Mouse (Mus musculus): ENCODE measurements at regions not wholly inside any gene's neighbourhood (a gene's known extent, or its start where the extent isn't known, plus 50 kb on each side); places are given as distances from the start of the nearest gene placed in this dataset.
"Not testable (repeated sequence)": the region's sequence is repeated elsewhere in the genome, so short reads cannot be mapped to it uniquely, and the experiment has no call there.

DNA sequence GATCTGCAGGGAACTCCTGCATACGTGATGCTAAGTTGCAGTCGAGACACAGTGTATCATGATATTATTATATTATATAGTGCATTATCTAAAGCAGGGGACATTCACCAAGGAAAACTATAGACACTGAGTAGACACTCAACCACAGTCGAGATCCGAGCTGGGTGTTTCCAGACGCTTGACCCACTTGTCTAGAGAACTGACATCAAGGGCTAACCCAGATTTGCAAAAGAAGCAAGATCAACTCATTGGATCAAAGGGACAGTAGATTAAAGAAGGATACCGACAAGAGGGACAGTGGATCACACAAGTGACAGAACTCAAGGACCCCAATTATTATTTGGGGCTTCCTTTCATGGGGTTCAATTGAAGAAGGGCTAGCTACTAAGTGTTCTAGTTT, 145.8 kb upstream of the Hes1 start:
- Histone ChIP-seq H3K79me2 (ENCODE audit: control insufficient read depth, insufficient read depth, low read length) (no peaks in the 10 kb centered on the region), H3K27me3 (ENCODE audit: control insufficient read depth, insufficient read depth, low read length) (no peaks in the 10 kb centered on the region), H3K27ac (replicated peaks; ENCODE audit: insufficient read depth, low read depth, low read length) (no peak overlapping the region), H3K36me3 (ENCODE audit: control insufficient read depth, insufficient read depth, low read length) (no peaks in the 10 kb centered on the region), H3K4me1 (ENCODE audit: control insufficient read depth, insufficient read depth, low read length) (no peaks in the 10 kb centered on the region), H3K4me3 (ENCODE audit: insufficient read depth, low read depth, low read length) (no peak overlapping the region), H3K9ac (ENCODE audit: low read depth, low read length) (no peak overlapping the region)
- WGBS, result 94% methylated on average over 6 of the region's 6 CpGs
- DNase-seq (ENCODE audit: extremely low read depth, low read depth, low spot score), result no peak
- TF ChIP-seq CTCF (IDR thresholded peaks at IDR 0.05; ENCODE audit: low read depth, low read length), result no peak
- TF ChIP-seq POLR2A (IDR thresholded peaks at IDR 0.05; ENCODE audit: extremely low read depth, insufficient read depth, low read length), result no peak

DNA sequence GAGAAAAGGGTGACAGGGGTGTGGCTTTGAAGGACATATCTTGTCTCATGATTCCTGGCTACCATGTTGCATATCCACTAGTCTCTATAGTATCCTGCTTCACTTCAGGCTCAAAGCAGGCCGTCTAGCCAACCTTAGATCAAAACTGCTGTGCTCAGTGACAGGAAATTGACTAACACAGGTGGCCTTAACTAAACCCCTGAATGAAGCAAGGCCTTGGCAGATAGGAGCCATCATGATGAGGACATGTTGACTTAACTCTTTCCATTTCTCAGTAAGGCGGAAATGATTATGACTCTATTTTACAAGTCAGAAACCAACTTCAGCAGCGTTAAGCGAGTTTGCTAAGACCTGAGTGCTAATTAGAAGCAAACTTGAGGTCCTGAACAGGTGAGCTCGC, 143.2 kb upstream of the Hes1 start:
- TF ChIP-seq CTCF (IDR thresholded peaks at IDR 0.05; ENCODE audit: low read depth, low read length), result no peak
- no peak for TF ChIP-seq POLR2A (IDR thresholded peaks at IDR 0.05; ENCODE audit: extremely low read depth, insufficient read depth, low read length)
- no peaks in the 10 kb centered on the region for H3K79me2 ChIP-seq (ENCODE audit: control insufficient read depth, insufficient read depth, low read length)
- H3K4me3 ChIP-seq (ENCODE audit: insufficient read depth, low read depth, low read length), result no peak overlapping the region
- H3K36me3 ChIP-seq (ENCODE audit: control insufficient read depth, insufficient read depth, low read length), result no peaks in the 10 kb centered on the region
- peak; percentile 57 for DNase-seq (ENCODE audit: extremely low read depth, low read depth, low spot score)
- no peaks in the 10 kb centered on the region for H3K4me1 ChIP-seq (ENCODE audit: control insufficient read depth, insufficient read depth, low read length)
- H3K27me3 ChIP-seq (ENCODE audit: control insufficient read depth, insufficient read depth, low read length), result no peaks in the 10 kb centered on the region
- no peak overlapping the region for H3K27ac ChIP-seq (replicated peaks; ENCODE audit: insufficient read depth, low read depth, low read length)
- H3K9ac ChIP-seq (ENCODE audit: low read depth, low read length), result no peak overlapping the region
- 62% methylated on average over 5 of the region's 5 CpGs for WGBS

DNA sequence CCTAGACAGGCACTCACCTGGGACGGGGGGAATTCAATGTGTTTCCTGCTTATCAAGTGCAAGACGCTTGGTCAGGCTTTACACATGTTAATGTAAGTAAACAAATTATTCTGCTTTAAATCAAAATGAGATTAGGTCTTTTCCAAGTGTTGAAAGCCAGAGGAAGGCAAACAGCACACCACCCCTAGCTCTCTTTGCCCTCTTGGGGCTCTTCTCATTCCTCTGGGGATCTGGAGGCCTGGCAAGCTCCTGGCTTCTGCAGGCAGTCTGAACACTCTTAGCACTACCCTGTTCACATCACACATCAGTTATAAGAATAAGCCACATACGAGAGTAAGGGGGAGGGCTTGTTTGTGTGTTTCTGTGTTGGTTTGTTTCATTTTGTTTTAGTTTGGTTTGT, 142.8 kb upstream of the Hes1 start:
- WGBS, result 83% methylated on average over 3 of the region's 3 CpGs
- H3K27me3 ChIP-seq (ENCODE audit: control insufficient read depth, insufficient read depth, low read length), result no peaks in the 10 kb centered on the region
- no peak for TF ChIP-seq CTCF (IDR thresholded peaks at IDR 0.05; ENCODE audit: low read depth, low read length)
- no peak for TF ChIP-seq POLR2A (IDR thresholded peaks at IDR 0.05; ENCODE audit: extremely low read depth, insufficient read depth, low read length)
- no peaks in the 10 kb centered on the region for H3K4me1 ChIP-seq (ENCODE audit: control insufficient read depth, insufficient read depth, low read length)
- H3K27ac ChIP-seq (replicated peaks; ENCODE audit: insufficient read depth, low read depth, low read length), result no peak overlapping the region
- no peak overlapping the region for H3K9ac ChIP-seq (ENCODE audit: low read depth, low read length)
- no peak for DNase-seq (ENCODE audit: extremely low read depth, low read depth, low spot score)
- no peak overlapping the region for H3K4me3 ChIP-seq (ENCODE audit: insufficient read depth, low read depth, low read length)
- H3K36me3 ChIP-seq (ENCODE audit: control insufficient read depth, insufficient read depth, low read length), result no peaks in the 10 kb centered on the region
- no peaks in the 10 kb centered on the region for H3K79me2 ChIP-seq (ENCODE audit: control insufficient read depth, insufficient read depth, low read length)

DNA sequence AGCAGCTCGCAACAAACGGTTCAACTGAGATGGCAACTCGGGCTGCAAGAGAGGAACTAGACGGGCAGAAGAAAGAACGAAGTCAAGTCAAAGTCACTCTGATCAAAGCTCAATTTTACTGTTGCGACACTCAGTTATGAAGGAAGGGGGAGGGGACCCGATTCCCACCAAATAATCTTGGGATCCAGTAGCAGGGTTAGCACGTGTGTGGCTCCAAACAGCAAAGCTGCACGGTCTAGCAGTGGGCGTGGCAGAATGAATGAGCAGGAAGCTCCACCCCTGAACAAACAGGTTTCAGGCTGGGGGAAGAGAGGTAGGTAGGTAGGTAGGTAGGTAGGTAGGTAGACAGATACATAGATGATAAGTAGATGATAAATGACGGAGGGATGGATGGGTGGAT, 136.9 kb upstream of the Hes1 start:
- H3K4me1 ChIP-seq (ENCODE audit: control insufficient read depth, insufficient read depth, low read length); H3K27me3 ChIP-seq (ENCODE audit: control insufficient read depth, insufficient read depth, low read length); H3K9ac ChIP-seq (ENCODE audit: low read depth, low read length); H3K27ac ChIP-seq (replicated peaks; ENCODE audit: insufficient read depth, low read depth, low read length); H3K36me3 ChIP-seq (ENCODE audit: control insufficient read depth, insufficient read depth, low read length); H3K4me3 ChIP-seq (ENCODE audit: insufficient read depth, low read depth, low read length); DNase-seq (ENCODE audit: extremely low read depth, low read depth, low spot score); H3K79me2 ChIP-seq (ENCODE audit: control insufficient read depth, insufficient read depth, low read length): not testable (repeated sequence)
- WGBS, result 85% methylated on average over 11 of the region's 11 CpGs

GRCm38 (mm10) chr16:29928291-29928690, 135.9 kb upstream of the Hes1 start:
- Histone ChIP-seq H3K36me3 (ENCODE audit: control insufficient read depth, insufficient read depth, low read length) (no peaks in the 10 kb centered on the region), H3K27ac (replicated peaks; ENCODE audit: insufficient read depth, low read depth, low read length) (no peak overlapping the region), H3K79me2 (ENCODE audit: control insufficient read depth, insufficient read depth, low read length) (no peaks in the 10 kb centered on the region), H3K27me3 (ENCODE audit: control insufficient read depth, insufficient read depth, low read length) (no peaks in the 10 kb centered on the region), H3K4me1 (ENCODE audit: control insufficient read depth, insufficient read depth, low read length) (no peaks in the 10 kb centered on the region), H3K9ac (ENCODE audit: low read depth, low read length) (no peak overlapping the region), H3K4me3 (ENCODE audit: insufficient read depth, low read depth, low read length) (no peak overlapping the region)
- DNase-seq (ENCODE audit: extremely low read depth, low read depth, low spot score), result no peak
- 97% methylated on average over 4 of the region's 4 CpGs for WGBS
- TF ChIP-seq POLR2A (IDR thresholded peaks at IDR 0.05; ENCODE audit: extremely low read depth, insufficient read depth, low read length) (no peak), CTCF (IDR thresholded peaks at IDR 0.05; ENCODE audit: low read depth, low read length) (no peak)

GRCm38 (mm10) chr16:29931746-29932351, 132.3 kb upstream of the Hes1 start:
- peak; percentile 32 for DNase-seq (ENCODE audit: extremely low read depth, low read depth, low spot score)
- H3K36me3 ChIP-seq (ENCODE audit: control insufficient read depth, insufficient read depth, low read length), result no peaks in the 10 kb centered on the region
- H3K27me3 ChIP-seq (ENCODE audit: control insufficient read depth, insufficient read depth, low read length), result no peaks in the 10 kb centered on the region
- H3K4me3 ChIP-seq (ENCODE audit: insufficient read depth, low read depth, low read length), result no peak overlapping the region
- 64% methylated on average over 10 of the region's 10 CpGs for WGBS
- H3K9ac ChIP-seq (ENCODE audit: low read depth, low read length), result no peak overlapping the region
- no peak overlapping the region for H3K27ac ChIP-seq (replicated peaks; ENCODE audit: insufficient read depth, low read depth, low read length)
- H3K79me2 ChIP-seq (ENCODE audit: control insufficient read depth, insufficient read depth, low read length), result no peaks in the 10 kb centered on the region
- TF ChIP-seq POLR2A (IDR thresholded peaks at IDR 0.05; ENCODE audit: extremely low read depth, insufficient read depth, low read length) (no peak), CTCF (IDR thresholded peaks at IDR 0.05; ENCODE audit: low read depth, low read length) (no peak)
- H3K4me1 ChIP-seq (ENCODE audit: control insufficient read depth, insufficient read depth, low read length), result no peaks in the 10 kb centered on the region
